Mouse (Mus musculus) hindbrain, postnatal 0 days (tissue): ENCODE measurements at regions not wholly inside any gene's neighbourhood (a gene's known extent, or its start where the extent isn't known, plus 50 kb on each side); places are given as distances from the start of the nearest gene placed in this dataset.
A peak's percentile ranks its signal among the peaks of the same experiment; 100 is the strongest.

Experiments used
- ATAC-seq: fragments of 200-750 bp; cut with Nextera tagmentation; 2 replicates; pipeline ENCODE4 v1.8.0; 2017; ENCODE audit warnings: mild to moderate bottlenecking, moderate TSS enrichment, moderate library complexity
- DNase-seq: peaks from one replicate; pipeline ENCODE4 v3.0.0-alpha.2; 2015; ENCODE audit warnings: low spot score
- H3K27ac ChIP-seq: fragments of 300-500 bp; sonication (generic); 2 replicates; pipeline ENCODE4 v1.5.1; 2014; ENCODE audit warnings: mild to moderate bottlenecking
- H3K27me3 ChIP-seq: fragments of 300-500 bp; sonication (generic); 2 replicates; pipeline ENCODE4 v1.6.1; 2014; ENCODE audit warnings: low read length, mixed read lengths; ENCODE audit not compliant: insufficient read depth
- H3K36me3 ChIP-seq: fragments of 300-500 bp; sonication (generic); 2 replicates; pipeline ENCODE4 v1.6.1; 2014; ENCODE audit warnings: low read length, mixed read lengths; ENCODE audit not compliant: insufficient read depth
- H3K4me1 ChIP-seq: fragments of 300-500 bp; sonication (generic); 2 replicates; pipeline ENCODE4 v1.6.1; 2014; ENCODE audit warnings: antibody characterized with exemption, low read length, mixed read lengths; ENCODE audit not compliant: insufficient read depth
- H3K4me2 ChIP-seq: fragments of 300-500 bp; sonication (generic); 2 replicates; pipeline ENCODE4 v1.6.1; 2014; ENCODE audit warnings: low read depth, mild to moderate bottlenecking, low read length, moderate library complexity, mixed read lengths
- H3K4me3 ChIP-seq: fragments of 300-500 bp; sonication (generic); 2 replicates; pipeline ENCODE4 v1.5.1; 2014; ENCODE audit warnings: low read length
- H3K9ac ChIP-seq: fragments of 300-500 bp; sonication (generic); replicated peaks from 2 replicates; pipeline ENCODE4 v1.6.1; 2014; ENCODE audit warnings: mild to moderate bottlenecking, low read length, moderate library complexity, mixed read lengths
- H3K9me3 ChIP-seq: fragments of 300-500 bp; sonication (generic); 2 replicates; pipeline ENCODE4 v1.6.1; 2016; ENCODE audit warnings: low read length, mixed read lengths
- CTCF ChIP-seq: IDR thresholded peaks from 2 replicates; pipeline ENCODE4 v1.5.1; 2016; ENCODE audit warnings: antibody characterized with exemption, control low read depth, low read depth
- WGBS: fragments of 180-500 bp; shearing (Covaris S2); extraction: QIAGEN DNeasy Blood & Tissue Kit; methylation state at CpG from one replicate; pipeline ENCODE4 v1.1.7; 2014; 5-methylcytosine and 5-hydroxymethylcytosine counted together

DNA sequence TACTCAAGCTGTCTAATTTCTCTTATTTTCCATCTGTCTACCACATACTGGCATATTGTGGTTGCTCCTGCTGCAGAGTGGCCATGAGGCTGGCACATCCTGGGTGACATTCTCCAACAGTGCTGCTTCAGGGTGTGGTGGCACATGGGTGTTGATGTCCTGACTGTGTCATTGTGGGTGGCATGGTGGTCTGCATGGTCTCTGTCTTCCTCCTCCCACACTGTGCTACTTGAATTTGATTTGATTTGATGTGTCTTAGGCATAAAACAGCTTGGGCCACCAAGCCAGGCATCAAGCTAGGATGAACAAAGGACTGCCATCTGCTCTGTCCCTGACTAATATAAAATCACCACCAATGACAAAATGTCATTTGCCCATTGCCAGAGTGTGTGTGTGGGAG, 434.7 kb downstream of the Gria2 start:
- Histone ChIP-seq H3K4me3 (no peak overlapping the region), H3K27me3 (no peaks in the 10 kb centered on the region), H3K27ac (no peak overlapping the region), H3K4me1 (no peaks in the 10 kb centered on the region), H3K4me2 (no peak overlapping the region), H3K9me3 (no peaks in the 10 kb centered on the region), H3K36me3 (no peaks in the 10 kb centered on the region), H3K9ac (no peak overlapping the region)
- ATAC-seq: peak; percentile 90
- TF ChIP-seq CTCF: no peak
- peak; percentile 59 for DNase-seq

DNA sequence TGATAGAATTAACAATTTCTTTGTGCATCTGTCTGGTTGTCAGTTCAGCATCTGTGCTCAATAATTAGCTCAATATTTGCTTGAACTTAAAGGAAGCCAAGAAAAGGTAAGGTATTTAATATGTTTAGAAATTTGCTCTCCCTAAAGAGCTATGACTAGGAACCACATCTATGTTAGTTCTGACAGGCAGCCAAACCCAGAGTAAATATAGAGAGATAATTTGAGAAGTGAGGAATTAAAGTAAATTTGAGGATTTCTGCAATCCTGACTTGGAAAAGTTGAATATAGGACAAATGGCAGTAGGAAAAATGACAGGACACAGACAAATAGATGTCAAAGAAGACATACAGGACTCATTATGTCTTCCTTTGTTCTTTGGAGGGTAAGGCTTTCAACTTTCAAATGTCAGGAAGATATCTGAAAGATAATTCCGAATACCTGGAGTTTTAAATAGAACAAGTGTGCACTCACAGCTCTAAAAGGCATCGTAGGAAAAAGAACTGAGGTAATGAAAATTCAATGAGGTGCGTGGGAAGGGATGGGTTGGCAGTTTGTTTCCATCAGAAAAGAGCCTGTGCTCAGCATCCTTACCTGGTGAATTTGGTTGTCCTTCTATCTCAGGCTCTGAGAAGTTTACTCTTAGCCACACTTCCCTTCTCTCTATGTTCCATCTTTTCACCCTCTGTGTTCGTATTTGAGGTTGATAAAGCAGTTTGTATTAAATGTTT, 433.3 kb downstream of the Gria2 start:
- WGBS: 78% methylated on average over 4 of the region's 4 CpGs
- no peak for TF ChIP-seq CTCF
- Histone ChIP-seq H3K27ac (no peak overlapping the region), H3K9me3 (no peaks in the 10 kb centered on the region), H3K4me3 (no peak overlapping the region), H3K9ac (no peak overlapping the region), H3K27me3 (no peaks in the 10 kb centered on the region), H3K36me3 (no peaks in the 10 kb centered on the region), H3K4me1 (no peaks in the 10 kb centered on the region), H3K4me2 (no peak overlapping the region)
- ATAC-seq: no peak
- no peak for DNase-seq

DNA sequence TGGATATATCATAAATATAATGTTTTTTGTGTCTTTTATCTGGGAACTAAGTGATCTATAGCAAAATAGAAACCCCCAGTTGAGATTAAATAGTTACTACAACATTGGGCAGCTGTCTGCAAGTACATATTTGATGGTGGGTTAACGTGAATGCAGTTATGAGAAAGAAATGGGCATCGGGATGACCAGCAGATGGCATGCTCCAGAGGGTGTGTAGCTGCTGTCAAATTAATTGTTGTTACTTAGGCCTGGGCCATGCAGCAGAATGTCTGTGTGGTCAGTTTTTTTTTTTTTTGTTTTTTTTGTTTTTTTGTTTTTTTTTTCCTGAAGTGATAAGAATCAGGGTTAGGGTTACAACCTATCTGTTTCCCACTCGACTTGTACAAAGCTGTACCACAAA, 430.2 kb downstream of the Gria2 start:
- 53% methylated on average over 3 of the region's 3 CpGs for WGBS
- H3K27ac ChIP-seq: no peak overlapping the region
- no peak overlapping the region for H3K4me3 ChIP-seq
- no peaks in the 10 kb centered on the region for H3K9me3 ChIP-seq
- TF ChIP-seq CTCF: peak; percentile 44
- no peak overlapping the region for H3K9ac ChIP-seq
- H3K4me2 ChIP-seq: no peak overlapping the region
- ATAC-seq: peak; percentile 61; the same call in 1 of the 2 replicates
- no peaks in the 10 kb centered on the region for H3K36me3 ChIP-seq
- DNase-seq: peak; percentile 53
- no peaks in the 10 kb centered on the region for H3K4me1 ChIP-seq
- H3K27me3 ChIP-seq: no peaks in the 10 kb centered on the region

DNA sequence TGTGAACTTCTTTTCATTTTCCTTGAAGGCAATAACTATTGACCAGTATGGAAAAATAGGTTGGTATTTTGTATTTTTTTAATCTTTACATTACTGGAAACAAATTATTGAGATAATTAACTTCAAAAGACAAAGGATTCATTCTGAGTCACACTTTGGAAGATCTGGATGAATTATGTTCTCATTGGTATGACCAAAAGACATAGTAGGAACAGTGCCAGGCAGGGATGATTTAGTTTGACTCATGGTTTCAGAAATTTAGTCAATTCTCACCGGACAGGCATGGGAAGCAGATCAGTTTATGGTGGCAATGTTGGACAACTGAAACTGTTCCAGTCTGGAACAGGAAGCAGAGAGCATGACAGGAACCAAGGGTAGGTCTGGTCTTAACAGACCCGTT, 416.6 kb downstream of the Gria2 start:
- Histone ChIP-seq H3K9me3 (no peaks in the 10 kb centered on the region), H3K4me2 (no peak overlapping the region), H3K9ac (no peak overlapping the region), H3K27me3 (no peaks in the 10 kb centered on the region), H3K36me3 (no peaks in the 10 kb centered on the region), H3K27ac (no peak overlapping the region), H3K4me3 (no peak overlapping the region), H3K4me1 (no peaks in the 10 kb centered on the region)
- no peak for ATAC-seq
- TF ChIP-seq CTCF: no peak
- 77% methylated on average over 2 of the region's 2 CpGs for WGBS
- no peak for DNase-seq

DNA sequence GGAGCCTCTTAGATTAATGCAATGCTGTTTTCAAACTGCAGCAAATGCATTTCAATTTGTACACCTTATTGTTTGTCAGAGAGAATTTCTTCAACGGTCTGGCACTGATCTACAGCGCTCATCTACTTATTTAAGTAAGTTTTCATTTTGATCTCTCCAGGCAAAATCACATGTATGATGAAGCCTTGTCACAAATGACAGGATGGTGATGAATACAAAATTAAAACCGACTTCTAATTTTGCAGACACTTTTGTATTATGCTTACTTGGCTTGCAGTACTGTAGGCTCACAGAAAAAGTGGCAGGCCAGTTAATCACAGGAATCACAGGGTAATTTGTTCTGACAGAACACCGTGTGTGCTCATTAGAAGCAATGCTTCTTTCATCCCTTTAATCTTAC, 406.4 kb downstream of the Gria2 start:
- WGBS: 43% methylated on average over 4 of the region's 4 CpGs
- Histone ChIP-seq H3K4me1 (no peaks in the 10 kb centered on the region), H3K4me3 (no peak overlapping the region), H3K4me2 (no peak overlapping the region), H3K27me3 (no peaks in the 10 kb centered on the region), H3K9me3 (no peaks in the 10 kb centered on the region), H3K27ac (no peak overlapping the region), H3K36me3 (no peaks in the 10 kb centered on the region), H3K9ac (no peak overlapping the region)
- DNase-seq (peak; percentile 40), ATAC-seq (no peak)
- TF ChIP-seq CTCF: no peak

DNA sequence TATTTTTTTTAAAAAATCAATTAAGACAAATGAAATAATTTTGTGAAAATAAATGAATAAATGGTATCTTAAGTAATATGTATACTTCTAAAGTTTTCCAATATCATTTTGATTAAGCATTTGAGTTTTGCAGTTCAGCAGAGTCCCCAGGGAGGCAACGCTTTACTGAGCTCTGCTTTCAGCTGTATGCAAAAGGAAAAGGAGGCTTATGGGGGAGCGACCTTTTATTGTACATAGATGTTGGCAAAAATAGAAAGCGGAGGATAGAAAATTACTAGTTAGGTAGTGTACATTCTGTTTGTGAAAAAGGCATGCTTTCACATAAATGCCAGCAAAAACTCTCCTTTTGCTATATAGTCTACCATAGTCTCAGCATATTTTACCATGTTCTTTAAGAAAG, 382.2 kb downstream of the Gria2 start:
- H3K27ac ChIP-seq: no peak overlapping the region
- H3K9ac ChIP-seq: no peak overlapping the region
- H3K36me3 ChIP-seq: no peaks in the 10 kb centered on the region
- H3K4me2 ChIP-seq: no peak overlapping the region
- no peaks in the 10 kb centered on the region for H3K9me3 ChIP-seq
- no peak for TF ChIP-seq CTCF
- H3K27me3 ChIP-seq: no peaks in the 10 kb centered on the region
- H3K4me1 ChIP-seq: no peaks in the 10 kb centered on the region
- no peak overlapping the region for H3K4me3 ChIP-seq
- WGBS: 81% methylated on average over 3 of the region's 3 CpGs
- DNase-seq (peak; percentile 5), ATAC-seq (no peak)

DNA sequence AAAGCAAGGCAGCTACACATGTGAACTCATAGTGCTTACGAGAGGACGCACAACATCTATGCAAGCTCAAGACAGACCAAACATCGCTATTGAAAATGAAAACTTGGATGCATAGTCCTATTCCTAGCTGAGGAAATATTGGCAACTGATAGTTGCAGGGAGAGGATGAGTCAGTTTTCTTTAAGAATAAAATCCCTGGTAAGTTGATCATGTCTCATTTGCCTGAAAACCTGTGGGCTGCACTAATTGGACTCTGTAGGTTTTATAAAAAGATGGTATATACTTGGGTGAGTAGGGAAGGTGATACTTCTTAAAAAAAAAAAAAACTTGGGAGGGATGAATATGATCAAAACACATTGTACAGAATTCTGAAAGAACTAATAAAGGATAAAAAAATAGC, 381.2 kb downstream of the Gria2 start:
- Histone ChIP-seq H3K27ac (no peak overlapping the region), H3K9ac (no peak overlapping the region), H3K9me3 (no peaks in the 10 kb centered on the region), H3K4me2 (no peak overlapping the region), H3K4me1 (no peaks in the 10 kb centered on the region), H3K36me3 (no peaks in the 10 kb centered on the region), H3K27me3 (no peaks in the 10 kb centered on the region), H3K4me3 (no peak overlapping the region)
- WGBS: 92% methylated on average over 3 of the region's 3 CpGs
- DNase-seq (no peak), ATAC-seq (no peak)
- no peak for TF ChIP-seq CTCF
